Mouse (Mus musculus) lung, postnatal 0 days (tissue): ENCODE data around the gene Thsd7b.
"Not testable (repeated sequence)": the region's sequence is repeated elsewhere in the genome, so short reads cannot be mapped to it uniquely, and the experiment has no call there.

Source experiments
- CTCF ChIP-seq: IDR thresholded peaks from 2 replicates; pipeline ENCODE4 v1.5.1; 2016; ENCODE audit warnings: antibody characterized with exemption, mild to moderate bottlenecking
- EP300 ChIP-seq: IDR thresholded peaks from 2 replicates; pipeline ENCODE4 v1.6.1; 2016; ENCODE audit warnings: antibody characterized with exemption, mild to moderate bottlenecking, control low read depth

DNA sequence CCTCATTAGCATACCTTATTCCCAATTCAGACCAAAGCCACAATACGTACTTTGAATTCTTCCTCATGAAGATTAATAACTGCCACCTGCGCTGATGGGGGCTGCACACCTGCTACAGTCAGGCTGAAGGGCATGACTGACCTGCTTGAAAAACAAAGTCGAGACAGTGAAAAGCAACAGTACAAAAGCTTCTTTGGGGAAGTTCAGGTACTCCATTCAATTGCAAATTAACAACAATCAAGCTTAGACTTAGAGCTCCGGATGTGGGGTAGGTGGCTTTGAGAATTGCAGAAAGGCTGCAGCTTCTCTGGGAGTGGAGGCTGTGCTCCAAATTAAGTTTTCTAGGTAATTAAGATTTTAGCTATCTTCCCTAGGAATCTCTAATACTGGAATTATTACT is 973.2 kb downstream of the Thsd7b start:
- TF ChIP-seq CTCF, EP300: not testable (repeated sequence)
